In the genomic region with DNA sequence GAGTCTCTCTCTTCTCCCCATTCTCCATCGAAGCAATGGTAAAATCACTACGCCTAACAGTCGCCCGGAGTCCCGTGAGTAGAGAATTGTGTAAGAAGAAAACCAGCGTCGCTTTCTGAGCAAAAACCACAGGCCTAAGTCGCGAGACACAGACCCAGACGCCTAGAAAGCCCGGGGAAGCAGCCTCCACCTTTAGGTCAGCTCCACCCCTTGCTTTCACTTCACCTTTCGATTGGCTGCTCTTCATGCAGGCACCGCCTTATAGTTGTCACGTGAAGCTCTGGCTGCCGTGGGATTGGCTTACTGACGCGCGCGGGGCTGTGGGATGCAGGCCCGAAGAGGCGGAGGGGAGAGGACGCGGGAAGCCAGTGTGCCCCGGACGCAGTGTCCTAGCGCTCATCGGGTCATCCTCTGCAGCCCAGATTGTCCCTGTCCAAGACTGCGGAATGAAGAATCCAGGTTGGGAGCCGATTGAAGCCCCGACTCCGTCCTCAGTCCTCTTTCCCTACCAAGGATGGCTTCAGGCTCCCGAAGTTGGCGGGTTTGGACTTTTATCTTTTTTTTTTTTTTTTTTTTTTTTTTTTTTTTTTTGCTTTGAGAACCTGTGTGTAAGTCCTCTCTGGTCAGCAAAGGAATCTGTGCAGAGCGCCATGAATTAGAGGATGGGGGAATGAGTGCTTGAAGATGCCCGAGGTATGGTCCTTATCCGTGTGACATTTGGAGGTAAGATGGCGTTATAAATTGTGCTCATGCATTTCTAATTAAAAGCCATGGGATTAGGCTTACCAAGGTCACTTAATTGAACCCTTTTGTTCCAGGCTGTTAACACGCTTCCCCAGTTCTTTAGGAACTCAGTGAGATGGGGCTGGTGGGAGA, we compare ENCODE assay signal across 1 mouse cellular context.
TF ChIP-seq lines count a peak whose summit lies in the region.

No protein-coding gene starts in this region.

TF ChIP-seq in CH12.LX, 34 proteins besides CTCF, POLR2A, EP300 and RAD21:
- TF ChIP-seq ZNF384 (IDR thresholded peaks at IDR 0.05; ENCODE audit: low read depth, low read length) (peak; percentile 92), GABPA (IDR thresholded peaks at IDR 0.05; ENCODE audit: insufficient replicate concordance, low read depth, low read length) (no peak), NRF1 (IDR thresholded peaks at IDR 0.05; ENCODE audit: low read depth, low read length) (peak; percentile 55; the same call in 1 of the 2 replicates), JUND (conservative IDR thresholded peaks at IDR 0.05; ENCODE audit: low read depth, low read length) (0 out of 2 replicates have a peak, but pooled peaks have one; percentile 15), CHD1 (IDR thresholded peaks at IDR 0.05; ENCODE audit: low read depth, low read length) (peak; percentile 89), E2F4 (IDR thresholded peaks at IDR 0.05; ENCODE audit: insufficient replicate concordance, low read depth, low read length) (no peak; the same call in 1 of the 2 replicates), JUN (IDR thresholded peaks at IDR 0.05; ENCODE audit: insufficient read depth, low read depth, low read length) (no peak), TBP (conservative IDR thresholded peaks at IDR 0.05; ENCODE audit: low read depth, low read length) (peak; percentile 96), MAFK (IDR thresholded peaks at IDR 0.05; ENCODE audit: insufficient replicate concordance, low read length) (no peak), USF2 (conservative IDR thresholded peaks at IDR 0.05; ENCODE audit: low read depth, low read length) (peak; percentile 99), CHD2 (IDR thresholded peaks at IDR 0.05; ENCODE audit: low read length) (peak; percentile 80; the same call in 1 of the 2 replicates), NELFE (IDR thresholded peaks at IDR 0.05; ENCODE audit: low read depth, low read length) (peak; percentile 97), KAT2A (IDR thresholded peaks at IDR 0.05; ENCODE audit: insufficient replicate concordance, low read length) (peak; percentile 89; the same call in 1 of the 2 replicates), MEF2A (IDR thresholded peaks at IDR 0.05; ENCODE audit: borderline replicate concordance, low read depth, low read length) (peak; percentile 81), TCF12 (IDR thresholded peaks at IDR 0.05; ENCODE audit: low read depth, low read length) (peak; percentile 93), SMC3 (IDR thresholded peaks at IDR 0.05; ENCODE audit: low read depth, low read length) (no peak), MAX (IDR thresholded peaks at IDR 0.05; ENCODE audit: low read length) (peak; percentile 99), ELF1 (IDR thresholded peaks at IDR 0.05; ENCODE audit: low read depth, low read length) (peak; percentile 74), MYC (IDR thresholded peaks at IDR 0.05; ENCODE audit: low read depth, low read length) (0 out of 2 replicates have a peak, but pooled peaks have one; percentile 37), USF1 (IDR thresholded peaks at IDR 0.05; ENCODE audit: low read depth, low read length) (peak; percentile 100), ETS1 (conservative IDR thresholded peaks at IDR 0.05; ENCODE audit: low read depth, low read length) (peak; percentile 38), RCOR1 (conservative IDR thresholded peaks at IDR 0.05; ENCODE audit: low read depth, low read length) (no peak), IRF4 (IDR thresholded peaks at IDR 0.05; ENCODE audit: low read depth, low read length) (peak; percentile 70), MXI1 (IDR thresholded peaks at IDR 0.05; ENCODE audit: low read depth, low read length) (peak; percentile 69), ZMIZ1 (IDR thresholded peaks at IDR 0.05; ENCODE audit: low read depth, low read length) (peak; percentile 96), HCFC1 (IDR thresholded peaks at IDR 0.05; ENCODE audit: low read depth, low read length) (peak; percentile 83), UBTF (IDR thresholded peaks at IDR 0.05; ENCODE audit: low read depth, low read length) (peak; percentile 55; the same call in 1 of the 2 replicates), MAZ (IDR thresholded peaks at IDR 0.05; ENCODE audit: low read depth, low read length) (peak; percentile 81), ZKSCAN1 (IDR thresholded peaks at IDR 0.05; ENCODE audit: borderline replicate concordance, low read depth, low read length) (no peak), BHLHE40 (IDR thresholded peaks at IDR 0.05; ENCODE audit: low read depth, low read length) (peak; percentile 89), SIN3A (IDR thresholded peaks at IDR 0.05; ENCODE audit: low read length) (peak; percentile 93), POLR2AphosphoS2 (IDR thresholded peaks at IDR 0.05; ENCODE audit: low read depth, low read length) (peak; percentile 86; the same call in 1 of the 2 replicates), PAX5 (IDR thresholded peaks at IDR 0.05; ENCODE audit: low read length) (no peak), ZC3H11A (IDR thresholded peaks at IDR 0.05; ENCODE audit: low read depth, low read length) (no peak)
